Mouse (Mus musculus): Measurements from ENCODE around the gene Dennd4b. TPM values are rescaled to one million over a fixed set of nuclear protein-coding genes. Genes with fewer than 3 reads are reported as not detected.
"Not testable (repeated sequence)": the region's sequence is repeated elsewhere in the genome, so short reads cannot be mapped to it uniquely, and the experiment has no call there.

Gene Dennd4b
- total RNA-seq, 2 experiments from 2014 or later, result 36.0 to 38.9 TPM

DNA sequence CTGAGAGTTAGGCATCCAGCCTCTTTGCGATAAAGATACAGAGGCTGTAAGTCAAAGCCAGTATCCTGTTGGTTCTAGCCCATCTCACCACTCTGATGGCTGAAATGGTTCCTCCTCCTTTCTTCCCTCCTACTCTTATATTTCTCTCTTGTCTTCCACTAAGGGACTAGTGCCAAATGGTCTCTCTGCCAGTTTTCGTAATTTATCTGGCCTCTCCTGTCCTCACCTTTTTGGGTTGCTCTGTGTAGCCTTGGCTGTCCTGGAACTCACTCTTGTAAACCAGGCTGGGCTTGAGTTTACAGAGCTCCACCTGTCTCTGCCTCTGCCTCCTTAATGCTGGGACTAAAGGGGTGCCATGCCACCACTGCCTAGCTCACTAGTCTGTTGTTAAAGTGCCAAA, 12.3 kb upstream of the Dennd4b start:
- DNase-seq, result not testable (repeated sequence)

DNA sequence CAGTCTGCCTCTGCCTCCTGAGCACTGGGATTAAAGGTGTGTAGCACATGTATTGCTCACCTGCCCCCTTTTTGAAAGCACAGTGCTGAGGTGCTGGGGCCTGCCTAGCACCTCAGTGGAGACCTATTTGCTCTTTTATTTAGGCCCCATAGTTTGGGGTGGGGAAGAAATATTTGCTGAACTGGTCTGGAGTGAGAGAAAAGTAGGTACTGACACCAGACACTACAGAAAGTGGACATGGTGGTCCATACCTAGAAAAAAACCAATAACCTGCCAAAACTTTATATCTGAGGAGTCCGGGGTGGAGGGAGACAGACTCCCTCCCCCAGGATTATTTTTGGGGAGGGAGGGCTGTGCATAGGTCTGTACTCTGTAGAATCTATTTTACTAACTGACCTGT, 11.8 kb upstream of the Dennd4b start:
- DNase-seq, result not testable (repeated sequence)

DNA sequence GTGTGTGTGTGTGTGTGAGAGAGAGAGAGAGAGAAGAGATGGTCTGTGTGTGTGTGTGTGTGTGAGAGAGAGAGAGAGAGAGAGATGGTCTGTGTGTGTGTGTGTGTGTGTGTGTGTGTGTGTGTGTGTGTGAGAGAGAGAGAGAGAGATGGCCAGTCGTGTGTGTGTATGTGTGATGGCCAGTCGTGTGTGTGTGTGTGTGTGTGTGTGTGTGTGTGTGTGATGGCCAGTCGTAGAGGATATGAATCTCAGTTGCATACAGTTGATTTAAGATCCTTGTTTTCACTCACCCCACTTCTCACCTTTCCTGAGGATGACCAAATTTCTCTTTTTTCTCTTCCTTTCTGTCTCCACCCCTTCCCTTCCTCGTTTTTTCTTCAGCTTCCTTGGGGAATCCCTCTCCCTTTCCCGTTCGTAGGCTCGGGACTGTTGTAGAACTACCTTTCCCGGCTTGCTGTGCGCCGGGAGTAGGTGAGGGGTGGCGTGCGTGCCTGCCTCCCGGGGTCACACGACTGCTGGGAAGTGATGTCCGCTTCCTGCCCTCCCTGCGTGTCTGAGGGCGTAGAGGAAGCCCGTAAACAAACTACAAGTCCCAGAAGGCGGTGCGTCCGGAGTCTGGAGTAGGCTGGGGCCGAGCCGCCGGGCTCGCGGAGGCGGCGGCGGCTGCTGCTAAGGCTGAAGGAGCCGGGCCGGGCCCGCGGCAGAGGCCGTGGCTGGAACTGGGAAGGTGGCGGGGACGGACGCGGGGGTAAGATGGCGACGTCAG, 11.1 kb upstream of the Dennd4b start, which contains the start of gene Crtc2:
Gene Crtc2 (plus strand): TSS at position 511 of the 766 bp plus-strand sequence.
- DNase-seq, result peak; percentile 86

DNA sequence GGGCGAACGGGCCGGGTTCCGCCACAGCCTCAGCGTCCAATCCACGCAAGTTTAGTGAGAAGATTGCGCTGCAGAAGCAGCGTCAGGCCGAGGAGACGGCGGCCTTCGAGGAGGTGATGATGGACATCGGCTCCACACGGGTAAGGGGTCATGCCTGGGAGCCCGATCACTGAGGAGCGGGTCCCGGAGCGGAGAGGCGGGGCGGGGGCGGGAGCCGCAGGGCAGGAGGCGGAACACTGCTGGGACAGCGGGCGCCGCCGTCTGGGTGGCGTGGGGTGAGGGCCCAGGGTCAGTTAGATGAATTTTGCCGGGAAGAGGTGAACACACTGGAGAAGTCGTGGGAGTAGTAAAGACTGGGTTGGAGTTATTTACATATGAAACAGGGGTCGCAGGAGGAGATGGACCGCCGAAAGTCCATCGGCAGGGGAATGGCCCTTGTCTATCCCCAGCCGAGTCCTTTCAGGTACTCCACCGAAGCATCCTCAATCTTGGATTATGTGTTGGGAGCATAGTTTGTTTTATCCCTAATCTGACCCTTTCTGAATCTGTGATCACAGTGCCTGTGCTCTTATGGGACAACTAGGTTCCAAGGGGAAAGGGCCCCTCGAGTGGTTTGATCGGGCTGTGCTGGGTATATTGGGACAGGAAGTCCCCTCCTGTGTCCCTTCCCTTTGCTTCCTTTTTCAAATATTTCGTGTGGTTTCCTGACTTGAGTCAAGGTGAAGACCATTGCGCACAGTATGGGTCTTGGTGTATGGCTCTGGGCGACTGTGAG, 10.4 kb upstream of the Dennd4b start:
- no peak for DNase-seq

DNA sequence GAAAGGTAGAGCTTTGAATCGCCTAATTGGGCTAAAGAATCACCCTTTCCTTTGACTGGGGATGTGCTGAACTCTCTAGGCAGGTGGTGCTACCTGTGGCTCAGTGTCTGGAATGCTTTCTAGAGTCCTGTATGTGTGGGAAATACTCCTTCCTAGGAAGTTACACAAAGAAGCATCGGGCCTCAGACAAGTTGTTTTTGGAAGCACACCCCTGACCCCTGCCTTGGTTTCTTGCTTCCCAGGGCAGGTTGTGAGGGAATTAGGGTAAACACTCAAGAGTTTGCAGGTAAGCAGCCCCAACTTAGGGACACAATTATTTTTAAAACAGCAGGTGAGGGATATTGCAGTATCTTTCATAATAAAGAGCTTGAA, 9.8 kb upstream of the Dennd4b start:
- DNase-seq, result no peak

DNA sequence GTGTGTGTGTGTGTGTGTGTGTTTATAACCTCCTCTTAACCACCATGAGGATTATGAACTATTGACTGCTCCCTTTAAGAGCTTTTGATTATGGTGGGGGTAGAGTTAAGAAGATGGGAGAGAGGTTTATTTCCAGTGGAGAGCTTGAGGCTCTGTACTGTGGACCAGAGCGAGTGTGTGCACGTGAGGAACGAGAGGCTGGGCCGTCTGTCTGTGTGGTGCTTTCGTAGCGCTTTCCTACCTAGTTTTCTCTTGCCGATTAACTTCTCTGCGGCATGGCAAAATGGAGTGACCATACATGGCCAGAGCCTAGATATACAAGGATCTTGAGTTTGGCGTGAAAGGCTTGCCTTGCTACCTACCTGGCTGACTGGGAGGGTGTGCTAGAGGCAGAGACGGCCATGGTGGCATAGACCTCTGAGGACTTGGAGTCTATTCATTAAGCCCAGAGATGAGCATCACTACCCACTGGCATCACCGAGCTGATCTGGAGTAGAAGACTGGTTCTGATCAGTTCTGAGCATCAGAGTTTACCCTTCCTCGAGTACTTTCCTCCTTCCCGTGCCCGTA, 9.1 kb upstream of the Dennd4b start:
- no peak for DNase-seq

DNA sequence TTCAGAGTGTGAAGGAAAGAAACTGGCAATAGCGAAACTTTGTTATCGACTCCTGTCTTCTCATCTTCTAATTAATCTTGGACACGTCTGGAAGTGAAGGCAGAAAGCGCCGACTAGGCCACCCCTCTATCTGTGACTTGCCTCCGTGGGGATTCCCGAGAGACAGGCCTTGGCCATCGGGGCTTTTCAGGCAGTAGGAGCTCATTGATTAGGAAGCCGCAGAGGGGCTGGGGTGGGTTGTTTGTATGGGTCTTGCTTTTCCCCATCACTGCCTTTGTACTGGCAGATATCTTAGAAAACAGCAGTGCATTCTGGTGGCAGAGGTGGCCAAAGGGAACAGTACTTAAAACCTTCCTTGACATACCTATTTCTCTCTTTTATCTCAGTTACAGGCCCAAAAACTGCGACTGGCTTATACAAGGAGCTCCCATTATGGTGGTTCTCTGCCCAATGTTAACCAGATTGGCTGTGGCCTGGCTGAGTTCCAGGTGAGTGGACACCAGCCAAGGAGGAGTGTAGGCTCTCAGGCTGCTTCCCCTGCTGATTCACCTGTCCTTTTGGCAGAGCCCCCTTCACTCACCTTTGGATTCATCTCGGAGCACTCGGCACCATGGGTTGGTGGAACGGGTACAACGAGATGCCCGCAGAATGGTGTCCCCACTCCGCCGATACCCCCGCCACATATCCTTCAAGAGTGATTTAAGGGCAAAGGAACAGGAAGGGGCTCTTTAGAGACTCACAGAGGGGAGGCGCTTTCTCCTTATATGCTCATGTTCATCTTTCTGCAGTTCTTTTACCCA, 8.1 kb upstream of the Dennd4b start:
- no peak for DNase-seq

DNA sequence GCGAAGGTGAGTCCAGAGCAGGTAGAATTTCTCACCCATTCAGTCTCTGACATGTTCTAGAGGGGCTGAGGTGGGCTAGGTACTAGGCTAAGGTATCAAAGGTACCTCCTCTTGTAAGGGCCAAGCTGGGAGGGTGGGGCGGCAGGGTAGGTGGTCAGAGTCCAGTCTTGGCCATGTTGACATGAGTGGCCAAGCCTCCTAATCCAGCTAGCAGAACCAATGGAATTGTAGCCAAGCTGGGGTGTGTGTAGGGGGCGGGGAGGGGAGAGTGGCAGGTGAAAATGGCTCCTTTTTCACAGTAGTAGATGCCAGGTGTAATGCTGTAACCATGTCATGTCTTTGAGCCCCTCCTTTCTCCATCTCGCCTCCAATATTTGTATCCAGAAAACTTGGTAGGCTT, 6.5 kb upstream of the Dennd4b start:
- no peak for DNase-seq

DNA sequence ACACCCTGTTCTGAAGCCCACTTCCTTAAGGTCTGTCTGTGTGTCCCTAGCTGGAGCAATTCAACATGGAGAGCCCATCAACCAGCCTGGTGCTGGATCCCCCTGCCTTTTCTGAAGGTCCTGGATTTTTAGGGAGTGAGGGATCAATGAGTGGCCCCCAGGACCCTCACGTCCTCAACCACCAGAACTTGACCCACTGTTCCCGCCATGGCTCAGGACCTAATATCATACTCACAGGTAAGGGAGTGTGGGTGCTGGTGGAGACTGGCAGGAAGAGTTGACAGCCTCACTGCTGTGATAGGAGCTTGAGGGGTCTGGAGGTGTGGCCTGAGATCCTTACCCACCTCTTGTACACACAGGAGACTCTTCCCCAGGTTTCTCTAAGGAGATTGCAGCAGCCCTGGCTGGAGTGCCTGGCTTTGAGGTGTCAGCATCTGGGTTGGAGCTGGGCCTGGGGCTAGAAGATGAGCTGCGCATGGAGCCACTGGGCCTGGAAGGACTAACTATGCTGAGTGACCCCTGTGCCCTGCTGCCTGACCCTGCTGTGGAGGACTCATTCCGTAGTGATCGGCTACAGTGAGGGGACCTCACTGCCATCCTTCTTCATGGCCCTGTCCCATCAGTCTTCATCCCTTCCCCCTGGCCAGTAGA, 1.7 kb upstream of the Dennd4b start:
- DNase-seq, result no peak

DNA sequence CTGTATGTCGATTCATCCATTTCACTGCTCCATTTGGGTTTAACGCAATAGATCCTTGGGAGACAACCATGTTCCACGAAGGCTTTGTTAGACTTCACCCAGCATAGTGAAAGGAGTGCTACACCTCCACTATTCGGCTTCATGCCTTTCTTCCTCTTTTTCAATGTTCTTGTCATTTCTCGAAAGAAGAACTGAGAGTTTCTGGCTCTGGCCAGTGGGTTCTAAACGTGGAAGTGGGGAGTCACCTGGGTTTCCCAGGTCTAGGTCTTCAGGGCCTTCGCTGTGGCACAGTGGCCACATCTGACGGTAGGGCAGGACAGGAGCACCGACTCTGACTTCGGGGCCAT, 325 bp upstream of the Dennd4b start:
- DNase-seq, result no peak

DNA sequence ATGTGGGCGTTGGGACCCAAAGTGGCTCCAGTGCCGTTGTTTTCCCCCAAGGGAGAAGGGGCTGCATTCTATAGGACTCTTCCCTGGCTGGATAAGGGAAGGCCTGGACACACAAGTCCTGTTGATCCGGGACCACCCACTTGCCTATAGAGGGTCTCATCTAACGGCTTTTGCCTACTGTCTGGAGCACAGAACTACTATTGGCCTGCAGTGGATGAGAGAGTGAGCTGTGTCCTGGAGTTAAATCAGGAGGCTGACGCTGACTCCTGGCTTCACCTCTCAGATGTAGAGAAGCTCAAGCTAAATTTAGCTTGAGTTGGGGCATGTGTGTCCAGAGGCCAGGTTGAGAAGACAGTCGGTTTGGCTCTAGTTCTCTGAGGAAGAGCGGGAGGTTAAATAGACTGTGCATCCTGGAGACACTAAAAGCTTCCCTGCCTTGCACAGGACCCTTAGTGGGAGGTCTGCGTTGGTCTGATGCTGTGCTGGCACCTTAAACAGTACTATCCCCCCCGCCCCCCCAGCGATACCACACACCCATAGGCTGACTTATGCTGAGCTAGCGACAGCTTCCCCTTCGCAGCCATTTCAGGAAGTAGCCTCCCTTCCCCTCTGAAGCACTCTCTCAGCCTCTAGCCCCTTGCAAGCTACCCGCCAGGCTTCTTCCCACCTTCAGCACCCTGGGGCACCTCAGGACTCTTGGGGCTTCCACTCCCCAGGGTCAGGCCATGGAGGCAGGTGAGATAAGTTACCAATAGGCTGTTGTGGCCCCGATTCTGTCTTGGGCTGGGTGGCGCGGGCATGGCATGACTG, 1.2 kb downstream of the Dennd4b start:
- no peak for DNase-seq

DNA sequence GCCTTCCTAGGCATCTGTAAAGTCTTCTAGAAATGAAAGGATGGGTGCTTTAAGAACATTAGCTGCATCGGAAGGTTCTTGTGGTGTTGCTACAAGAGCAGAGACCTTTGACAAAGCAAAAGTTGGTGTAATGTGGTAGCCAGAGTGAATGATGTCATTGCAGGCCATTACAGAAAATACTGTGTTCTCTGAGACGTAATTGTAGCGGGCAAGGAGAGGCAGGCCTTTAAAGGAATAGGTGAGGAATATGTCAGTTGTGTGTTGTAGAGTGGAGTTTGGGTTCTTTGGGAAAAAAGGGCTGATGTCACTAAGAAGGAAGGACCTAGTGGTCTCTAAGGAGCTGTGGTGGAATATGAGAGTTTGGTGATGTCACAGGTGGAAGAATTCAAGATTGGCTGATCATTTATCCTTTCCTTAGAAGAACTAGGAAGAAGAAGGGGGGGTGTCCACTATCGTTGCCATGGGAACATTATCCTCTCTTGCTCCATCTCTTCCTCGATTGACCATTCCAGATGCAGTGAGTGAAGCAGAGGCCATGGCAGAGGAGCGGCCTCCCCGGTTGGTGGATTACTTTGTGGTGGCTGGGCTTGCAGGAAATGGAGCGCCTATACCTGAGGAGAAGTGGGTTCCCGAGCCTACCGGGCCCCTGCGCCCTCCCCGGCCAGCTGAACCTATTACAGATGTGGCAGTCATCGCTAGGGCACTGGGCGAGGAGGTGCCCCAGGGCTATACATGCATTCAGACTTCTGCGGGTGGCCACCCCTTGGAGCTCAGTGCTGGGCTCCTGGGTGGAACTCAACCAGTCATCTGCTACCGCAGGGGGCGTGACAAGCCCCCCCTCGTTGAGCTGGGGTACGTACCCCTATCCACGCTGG, 2.2 kb downstream of the Dennd4b start:
- no peak for DNase-seq

DNA sequence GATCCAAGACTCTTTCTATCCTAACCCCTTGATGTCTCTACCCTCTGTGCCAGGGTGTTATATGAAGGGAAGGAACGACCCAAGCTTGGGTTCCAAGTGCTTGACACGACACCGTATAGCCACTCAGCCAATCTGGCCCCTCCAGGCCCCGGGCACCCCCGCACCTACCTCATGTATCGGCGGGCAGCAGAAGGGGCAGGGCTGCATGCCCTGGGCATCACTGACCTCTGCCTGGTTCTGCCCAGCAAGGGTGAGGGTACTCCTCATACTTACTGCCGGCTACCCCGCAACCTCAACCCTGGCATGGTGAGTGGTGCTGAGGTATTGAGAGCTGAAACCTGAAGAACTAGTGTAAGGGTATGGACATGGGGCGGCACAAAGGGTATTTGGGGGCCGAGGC, 3.2 kb downstream of the Dennd4b start:
- DNase-seq, result no peak

DNA sequence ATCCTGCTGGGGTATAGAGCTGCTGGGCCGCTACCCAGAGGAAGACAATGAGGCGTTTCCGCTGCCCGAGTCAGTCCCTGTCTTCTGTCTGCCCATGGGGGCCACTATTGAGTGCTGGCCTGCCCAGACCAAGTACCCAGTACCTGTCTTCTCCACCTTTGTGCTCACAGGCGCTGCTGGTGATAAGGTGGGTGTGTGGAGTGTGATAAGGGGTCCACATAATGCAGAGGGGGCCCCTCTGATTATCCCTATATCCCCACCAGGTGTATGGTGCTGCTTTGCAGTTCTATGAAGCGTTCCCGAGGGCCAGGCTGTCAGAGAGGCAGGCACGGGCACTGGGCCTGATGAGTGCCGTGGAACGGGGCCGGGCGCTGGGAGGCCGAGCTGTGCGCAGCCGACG, 4.0 kb downstream of the Dennd4b start:
- DNase-seq, result no peak

DNA sequence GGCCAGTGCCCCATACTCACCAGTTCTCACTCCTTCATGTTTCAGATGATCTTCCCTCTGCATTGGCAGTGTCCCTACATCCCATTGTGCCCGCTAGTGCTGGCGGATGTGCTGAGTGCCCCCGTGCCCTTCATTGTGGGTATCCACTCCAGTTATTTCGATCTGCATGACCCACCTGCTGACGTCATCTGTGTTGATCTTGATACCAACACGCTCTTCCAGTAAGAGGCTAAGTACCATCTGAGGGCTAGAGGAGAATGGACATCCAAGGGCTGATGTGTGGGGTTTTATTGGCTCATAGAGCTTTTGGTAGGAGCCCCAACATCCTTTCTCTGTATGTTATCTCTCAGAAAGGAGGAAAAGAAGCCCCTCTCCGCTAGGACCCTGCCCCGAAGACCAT, 5.8 kb downstream of the Dennd4b start:
- no peak for DNase-seq

DNA sequence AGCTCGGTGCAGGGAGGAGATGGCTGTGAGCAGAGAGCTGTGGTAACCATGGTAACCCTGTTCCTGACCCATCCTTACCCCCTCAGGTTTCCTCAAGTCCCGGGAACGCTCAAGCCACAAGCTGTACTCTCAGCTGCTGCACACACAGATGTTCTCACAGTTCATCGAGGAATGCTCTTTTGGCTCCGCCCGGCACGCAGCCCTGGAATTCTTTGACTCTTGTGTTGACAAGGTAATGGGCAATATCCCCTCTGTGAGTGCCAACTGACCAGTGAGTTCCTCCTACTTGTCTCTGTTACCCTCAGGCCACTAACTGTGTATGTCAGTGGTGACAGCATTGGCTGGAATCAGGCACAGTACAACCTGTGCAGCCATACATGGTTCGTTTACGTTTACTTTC, 7.2 kb downstream of the Dennd4b start:
- DNase-seq, result no peak

DNA sequence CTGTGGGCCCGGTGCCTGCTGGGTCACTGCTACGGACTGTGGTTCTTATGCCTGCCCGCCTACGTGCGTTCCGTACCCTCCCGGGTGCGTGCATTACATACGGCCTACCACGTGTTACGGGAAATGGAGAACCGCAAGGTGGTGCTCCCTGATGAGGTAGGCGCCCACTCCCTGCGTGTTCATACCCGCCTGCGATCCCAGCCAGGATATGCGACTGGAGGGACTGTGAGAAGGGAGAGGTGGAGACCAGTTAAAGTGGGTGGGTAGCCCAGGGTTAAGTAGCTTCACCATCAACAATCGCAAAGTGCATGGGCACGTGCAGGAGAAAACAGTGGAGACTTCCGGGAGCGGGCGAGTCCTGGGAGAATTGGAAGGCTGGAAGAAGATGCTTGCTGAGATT, 8.9 kb downstream of the Dennd4b start:
- no peak for DNase-seq

DNA sequence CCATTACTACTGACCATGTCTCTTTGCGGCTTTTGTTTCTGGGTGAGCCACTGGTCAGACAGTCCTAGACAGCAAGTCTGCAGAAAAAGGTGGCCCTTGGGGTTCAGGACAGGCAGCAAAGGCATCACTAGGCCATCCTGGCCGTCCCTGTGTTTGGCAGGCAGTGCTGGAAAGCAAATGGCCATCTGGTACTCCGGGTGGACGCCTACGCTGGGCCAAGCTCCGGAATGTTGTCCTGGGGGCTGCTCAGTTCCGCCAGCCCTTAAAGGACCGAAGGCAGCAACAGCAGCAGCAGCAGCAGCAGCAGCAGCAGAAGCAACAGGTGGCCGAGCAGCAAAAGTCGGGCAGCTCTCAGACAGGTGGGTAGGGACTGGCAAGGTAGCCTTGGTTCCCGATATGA, 10.3 kb downstream of the Dennd4b start:
- DNase-seq, result no peak

DNA sequence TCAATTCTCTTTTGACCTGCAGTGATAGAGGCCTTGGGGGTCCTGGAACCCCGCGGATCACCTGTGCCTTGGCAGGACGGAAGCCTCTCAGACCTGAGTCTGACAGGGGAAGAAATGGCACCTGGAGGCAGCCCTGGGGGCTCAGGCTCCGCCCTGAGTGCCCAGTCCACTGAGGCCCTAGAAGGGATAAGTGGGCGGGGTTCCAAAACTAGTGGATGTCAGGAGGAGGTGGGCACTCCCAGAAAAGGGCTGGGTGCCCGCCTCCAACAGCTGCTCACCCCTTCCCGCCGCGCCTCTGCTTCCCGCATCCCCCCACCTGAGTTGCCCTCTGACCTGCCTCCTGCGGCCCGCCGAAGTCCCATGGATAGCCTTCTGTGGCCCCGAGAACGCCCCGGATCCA, 11.9 kb downstream of the Dennd4b start:
- DNase-seq, result no peak

DNA sequence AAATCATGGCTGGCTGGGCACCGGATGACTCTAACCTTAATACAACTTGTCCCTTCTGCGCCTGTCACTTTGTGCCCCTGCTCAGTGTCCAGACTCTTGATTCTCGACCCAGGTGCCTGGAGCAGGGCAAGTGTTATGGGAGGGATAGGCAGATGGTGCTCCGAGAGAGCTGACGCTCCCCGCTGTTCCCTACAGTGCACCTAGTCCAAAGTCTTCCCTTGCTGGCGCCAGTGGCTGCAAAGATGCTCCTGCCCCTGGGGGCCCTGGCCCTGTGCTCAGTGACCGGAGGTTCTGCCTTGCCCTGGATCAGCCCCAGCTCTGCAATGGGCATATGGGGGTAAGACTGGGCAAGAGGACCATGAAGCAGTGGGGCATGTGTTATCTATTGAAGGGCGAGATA, 12.8 kb downstream of the Dennd4b start:
- no peak for DNase-seq

Measured in gastrocnemius, postnatal 10 days (tissue).